Mouse (Mus musculus): ENCODE measurements around the gene Fam155a.

DNA sequence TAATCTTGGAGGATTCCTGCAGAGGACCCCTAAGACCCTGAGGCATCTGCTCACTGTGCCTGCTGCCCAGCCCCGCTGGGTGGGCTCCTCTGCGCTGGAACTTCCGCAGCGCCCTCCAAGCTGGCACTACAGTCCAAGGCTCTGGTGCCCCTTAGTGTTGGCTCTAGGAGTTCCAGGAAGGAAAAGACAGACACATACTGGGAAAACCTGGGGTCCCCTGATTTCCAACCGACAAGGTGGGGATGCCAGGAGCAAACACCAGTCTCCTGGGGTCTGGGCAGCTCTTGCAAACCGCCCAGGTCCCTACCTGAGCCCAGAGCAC, 1.5 kb upstream of the Fam155a start:
- TF ChIP-seq GATA1 (IDR thresholded peaks at IDR 0.05; ENCODE audit: low read length) (no peak), TAL1 (IDR thresholded peaks at IDR 0.05; ENCODE audit: low read length) (no peak)
